Mouse (Mus musculus) MEL (cell line): ENCODE measurements at regions not wholly inside any gene's neighbourhood (a gene's known extent, or its start where the extent isn't known, plus 50 kb on each side); places are given as distances from the start of the nearest gene placed in this dataset.

Source experiments
- DNase-seq: peaks from one replicate; pipeline ENCODE4 v3.0.0; 2011; ENCODE audit warnings: low read depth, low spot score
- H3K27ac ChIP-seq: 2 replicates; pipeline ENCODE4 v1.5.1; 2012; ENCODE audit warnings: low read depth, mild to moderate bottlenecking, control low read depth, low read length, moderate library complexity; ENCODE audit not compliant: control insufficient read depth
- H3K27me3 ChIP-seq, 2 experiments: fragments of 150-350 bp in 1 of 2; sonication (generic) in 1 of 2; 2 replicates each; pipeline ENCODE4 v1.6.1; 2012; ENCODE audit warnings: low read length in 2 of 2, mild to moderate bottlenecking in 2 of 2, improper control_type of control experiment in 1 of 2, moderate library complexity in 1 of 2; ENCODE audit not compliant: insufficient read depth in 2 of 2, control insufficient read depth in 1 of 2
- H3K36me3 ChIP-seq, 2 experiments: 2 replicates each; pipeline ENCODE4 v1.6.1; 2012 to 2014; ENCODE audit warnings: low read length in 2 of 2, improper control_type of control experiment in 1 of 2, inconsistent platforms in 1 of 2, mild to moderate bottlenecking in 1 of 2; ENCODE audit not compliant: insufficient read depth in 2 of 2, control insufficient read depth in 1 of 2
- H3K4me1 ChIP-seq, 2 experiments: fragments of 150-350 bp in 1 of 2; sonication (generic) in 1 of 2; 2 replicates each; pipeline ENCODE4 v1.6.1; 2012; ENCODE audit warnings: low read length in 2 of 2, improper control_type of control experiment in 1 of 2, mild to moderate bottlenecking in 1 of 2; ENCODE audit not compliant: insufficient read depth in 2 of 2, control insufficient read depth in 1 of 2
- H3K4me3 ChIP-seq, 2 experiments: fragments of 150-350 bp in 1 of 2; sonication (generic) in 1 of 2; 2 replicates each; pipeline ENCODE4 v1.5.1; 2012; ENCODE audit warnings: low read depth in 2 of 2, low read length in 2 of 2, mild to moderate bottlenecking in 2 of 2, moderate library complexity in 2 of 2, control low read depth in 1 of 2, improper control_type of control experiment in 1 of 2; ENCODE audit not compliant: control insufficient read depth in 1 of 2, insufficient read depth in 1 of 2
- H3K79me2 ChIP-seq: 2 replicates; pipeline ENCODE4 v1.6.1; 2012; ENCODE audit warnings: mild to moderate bottlenecking, low read length, moderate library complexity; ENCODE audit not compliant: control insufficient read depth, poor library complexity, insufficient read depth
- H3K9ac ChIP-seq: 2 replicates; pipeline ENCODE4 v1.6.1; 2012; ENCODE audit warnings: low read depth, mild to moderate bottlenecking, control low read depth, low read length, moderate library complexity; ENCODE audit not compliant: control insufficient read depth, poor library complexity, severe bottlenecking
- H3K9me3 ChIP-seq: fragments of 150-350 bp; sonication (generic); replicated peaks from 2 replicates; pipeline ENCODE4 v1.6.1; 2012; ENCODE audit warnings: mild to moderate bottlenecking, low read length, improper control_type of control experiment, moderate library complexity; ENCODE audit not compliant: insufficient read depth
- BHLHE40 ChIP-seq: IDR thresholded peaks from 2 replicates; pipeline ENCODE4 v1.6.1; 2012; ENCODE audit warnings: low read depth, mild to moderate bottlenecking, inconsistent platforms, low read length, improper control_type of control experiment, borderline replicate concordance
- CHD1 ChIP-seq: IDR thresholded peaks from 2 replicates; pipeline ENCODE4 v1.6.1; 2012; ENCODE audit warnings: low read depth, mild to moderate bottlenecking, inconsistent platforms, low read length, improper control_type of control experiment
- CHD2 ChIP-seq: IDR thresholded peaks from 2 replicates; pipeline ENCODE4 v1.6.1; 2011; ENCODE audit warnings: low read length, improper control_type of control experiment
- E2F4 ChIP-seq: IDR thresholded peaks from 2 replicates; pipeline ENCODE4 v1.6.1; 2011; ENCODE audit warnings: low read depth, low read length, improper control_type of control experiment, borderline replicate concordance
- EP300 ChIP-seq, 2 experiments: IDR thresholded peaks; 2 replicates each; pipeline ENCODE4 v1.6.1; 2011; ENCODE audit warnings: improper control_type of control experiment in 2 of 2, low read length in 2 of 2, low read depth in 1 of 2, mild to moderate bottlenecking in 1 of 2
- GABPA ChIP-seq: IDR thresholded peaks from 2 replicates; pipeline ENCODE4 v1.6.1; 2012; ENCODE audit warnings: low read depth, mild to moderate bottlenecking, inconsistent platforms, low read length, improper control_type of control experiment, moderate library complexity
- GATA1 ChIP-seq: IDR thresholded peaks from 2 replicates; pipeline ENCODE4 v1.6.1; 2011; ENCODE audit warnings: low read depth, low read length, improper control_type of control experiment
- JUND ChIP-seq: IDR thresholded peaks from 2 replicates; pipeline ENCODE4 v1.6.1; 2011; ENCODE audit warnings: low read depth, mild to moderate bottlenecking, improper control_type of control experiment, low read length
- MAX ChIP-seq: IDR thresholded peaks from 2 replicates; pipeline ENCODE4 v1.6.1; 2011; ENCODE audit warnings: low read length, improper control_type of control experiment
- MAZ ChIP-seq: IDR thresholded peaks from 2 replicates; pipeline ENCODE4 v1.6.1; 2012; ENCODE audit warnings: low read depth, mild to moderate bottlenecking, inconsistent platforms, low read length, improper control_type of control experiment
- MXI1 ChIP-seq: IDR thresholded peaks from 2 replicates; pipeline ENCODE4 v1.6.1; 2011; ENCODE audit warnings: mild to moderate bottlenecking, low read depth, low read length, improper control_type of control experiment
- MYB ChIP-seq: IDR thresholded peaks from 2 replicates; pipeline ENCODE4 v1.6.1; 2011; ENCODE audit warnings: mild to moderate bottlenecking, low read depth, low read length, improper control_type of control experiment
- MYC ChIP-seq: IDR thresholded peaks from 2 replicates; pipeline ENCODE4 v1.6.1; 2011; ENCODE audit warnings: low read depth, mild to moderate bottlenecking, low read length, improper control_type of control experiment, moderate library complexity
- POLR2A ChIP-seq, 2 experiments: IDR thresholded peaks; 2 replicates each; pipeline ENCODE4 v1.6.1; 2011 to 2012; ENCODE audit warnings: low read length in 2 of 2, mild to moderate bottlenecking in 2 of 2, control low read depth in 1 of 2, improper control_type of control experiment in 1 of 2, low read depth in 1 of 2, moderate library complexity in 1 of 2; ENCODE audit not compliant: control insufficient read depth in 1 of 2, insufficient read depth in 1 of 2, poor library complexity in 1 of 2
- POLR2AphosphoS2 ChIP-seq: IDR thresholded peaks from 2 replicates; pipeline ENCODE4 v1.6.1; 2011; ENCODE audit warnings: low read length, improper control_type of control experiment
- POLR2AphosphoS5 ChIP-seq: IDR thresholded peaks from 2 replicates; pipeline ENCODE4 v1.6.1; 2012; ENCODE audit warnings: low read depth, borderline replicate concordance, mild to moderate bottlenecking, inconsistent platforms, low read length, moderate library complexity, mixed read lengths
- RAD21 ChIP-seq: IDR thresholded peaks from 2 replicates; pipeline ENCODE4 v1.6.1; 2011; ENCODE audit warnings: mild to moderate bottlenecking, low read depth, low read length, improper control_type of control experiment
- RCOR1 ChIP-seq: IDR thresholded peaks from 2 replicates; pipeline ENCODE4 v1.6.1; 2012; ENCODE audit warnings: low read depth, mild to moderate bottlenecking, inconsistent platforms, low read length, improper control_type of control experiment
- SIN3A ChIP-seq: IDR thresholded peaks from 2 replicates; pipeline ENCODE4 v1.6.1; 2012; ENCODE audit warnings: low read length, improper control_type of control experiment, inconsistent platforms
- SMC3 ChIP-seq: IDR thresholded peaks from 2 replicates; pipeline ENCODE4 v1.6.1; 2011; ENCODE audit warnings: low read depth, low read length, improper control_type of control experiment
- TAL1 ChIP-seq: IDR thresholded peaks from 2 replicates; pipeline ENCODE4 v1.6.1; 2012; ENCODE audit warnings: mild to moderate bottlenecking, inconsistent platforms, low read length, moderate library complexity, mixed read lengths
- USF1 ChIP-seq: IDR thresholded peaks from 2 replicates; pipeline ENCODE4 v1.6.1; 2014; ENCODE audit warnings: low read depth, mild to moderate bottlenecking, inconsistent platforms, low read length, improper control_type of control experiment, moderate library complexity
- USF2 ChIP-seq, 2 experiments: IDR thresholded peaks; 2 replicates each; pipeline ENCODE4 v1.6.1; 2011 to 2012; ENCODE audit warnings: improper control_type of control experiment in 2 of 2, low read length in 2 of 2, borderline replicate concordance in 1 of 2, inconsistent platforms in 1 of 2, low read depth in 1 of 2, mild to moderate bottlenecking in 1 of 2; ENCODE audit not compliant: insufficient read depth in 1 of 2
- ZC3H11A ChIP-seq: IDR thresholded peaks from 2 replicates; pipeline ENCODE4 v1.6.1; 2012; ENCODE audit warnings: low read depth, mild to moderate bottlenecking, inconsistent platforms, low read length, improper control_type of control experiment
- ZMIZ1 ChIP-seq: IDR thresholded peaks from 2 replicates; pipeline ENCODE4 v1.6.1; 2012; ENCODE audit warnings: low read depth, mild to moderate bottlenecking, inconsistent platforms, low read length, improper control_type of control experiment, moderate library complexity

DNA sequence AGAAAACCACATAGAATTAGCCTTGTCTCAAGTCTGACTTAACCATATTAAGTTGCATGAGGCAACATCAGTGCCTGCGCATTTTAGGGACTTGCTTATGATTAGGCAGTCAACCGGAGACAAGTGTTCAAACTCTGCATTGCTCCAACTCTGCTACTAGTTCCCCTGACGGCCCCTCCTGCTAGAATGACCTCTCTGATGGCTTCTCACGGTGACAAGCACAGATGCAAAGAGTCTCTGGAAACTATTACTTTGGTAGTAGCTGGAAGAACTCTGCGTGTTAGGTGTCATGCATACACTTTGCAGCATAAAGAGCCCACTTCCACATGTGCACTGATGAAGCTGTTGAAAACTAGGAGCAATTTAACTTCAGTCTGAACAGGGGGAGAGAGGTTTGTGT lies 927.8 kb upstream of the Adgrl2 start:
- Histone ChIP-seq H3K36me3 (no peaks in the 10 kb centered on the region), H3K9me3 (no peaks in the 10 kb centered on the region), H3K9ac (no peak overlapping the region), H3K4me3 (no peak overlapping the region), H3K79me2 (no peaks in the 10 kb centered on the region), H3K27me3 (no peaks in the 10 kb centered on the region), H3K4me1 (no peaks in the 10 kb centered on the region), H3K27ac (no peak overlapping the region)
- TF ChIP-seq JUND (no peak), POLR2AphosphoS5 (no peak), GABPA (no peak), E2F4 (no peak), MAX (no peak), USF2 (IDR thresholded peaks at IDR 0.05; ENCODE audit: borderline replicate concordance in 1 of 2, insufficient read depth in 1 of 2, low read depth in 1 of 2, low read length in 2 of 2) (no peak), MYC (no peak), SIN3A (no peak), BHLHE40 (no peak), ZMIZ1 (no peak), MAZ (no peak), EP300 (IDR thresholded peaks at IDR 0.05; ENCODE audit: low read depth in 1 of 2, low read length in 2 of 2) (no peak), MYB (no peak), GATA1 (no peak), CHD2 (no peak), USF1 (no peak), CHD1 (no peak), SMC3 (no peak), MXI1 (no peak), ZC3H11A (no peak)
- no peak for DNase-seq

DNA sequence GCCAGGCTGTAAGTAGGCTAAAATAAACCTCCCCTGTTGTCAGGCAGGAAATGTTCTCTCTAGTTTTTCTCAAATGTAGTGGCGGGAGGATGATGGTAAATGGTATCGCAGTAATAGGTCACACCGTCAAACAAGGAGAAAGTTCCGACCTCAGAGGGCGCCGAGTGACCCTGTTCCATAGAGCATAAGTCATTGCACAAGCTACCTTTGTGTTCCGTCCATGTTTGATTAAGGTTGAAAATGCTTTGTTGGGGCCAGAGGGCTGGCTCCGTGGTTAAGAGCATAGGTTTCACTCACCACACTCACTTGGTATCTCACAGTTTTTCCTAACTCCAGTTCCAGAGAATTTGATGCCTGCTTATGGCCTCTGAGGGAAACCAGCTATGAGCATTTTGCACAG lies 920.4 kb upstream of the Adgrl2 start:
- no peak for DNase-seq

More for the DNA sequence above, 920.4 kb upstream of the Adgrl2 start:
- no peak overlapping the region for H3K27ac ChIP-seq
- no peaks in the 10 kb centered on the region for H3K27me3 ChIP-seq
- no peaks in the 10 kb centered on the region for H3K9me3 ChIP-seq
- TF ChIP-seq JUND (no peak), RAD21 (no peak), POLR2A (IDR thresholded peaks at IDR 0.05; ENCODE audit: control insufficient read depth in 1 of 2, insufficient read depth in 1 of 2, low read depth in 1 of 2, low read length in 2 of 2, poor library complexity in 1 of 2) (no peak), MAZ (no peak), SMC3 (no peak), POLR2AphosphoS2 (no peak), MXI1 (no peak), MAX (no peak), BHLHE40 (no peak), RCOR1 (no peak), TAL1 (no peak), MYC (no peak)
- no peak overlapping the region for H3K9ac ChIP-seq
- no peaks in the 10 kb centered on the region for H3K36me3 ChIP-seq
- no peaks in the 10 kb centered on the region for H3K79me2 ChIP-seq
- no peak overlapping the region for H3K4me3 ChIP-seq
- peaks cover 0 to 3% of the 10 kb centered on the region in 2 experiments; a peak in 1 of 4 replicates for H3K4me1 ChIP-seq
